Mouse (Mus musculus): Measurements from ENCODE around the gene Cmah. TPM values are rescaled to one million over a fixed set of nuclear protein-coding genes. Genes with fewer than 3 reads are reported as not detected.

The Cmah gene
- polyA plus RNA-seq, 1 experiment from 2014 or later = 0.19 TPM

GRCm38 (mm10) chr13:24318618-24319017, 8.6 kb upstream of the Cmah start:
- Histone ChIP-seq H3K9ac (replicated peaks) (no peak overlapping the region), H3K9me3 (no peaks in the 10 kb centered on the region), H3K27ac (no peak overlapping the region), H3K4me3 (replicated peaks) (no peak overlapping the region), H3K4me1 (replicated peaks) (no peaks in the 10 kb centered on the region), H3K27me3 (no peaks in the 10 kb centered on the region), H3K36me3 (no peaks in the 10 kb centered on the region), H3K4me2 (no peak overlapping the region)
- WGBS = 25% methylated on average over 4 of the region's 4 CpGs
- no peak for ATAC-seq (ENCODE audit: insufficient number of reproducible peaks, insufficient read depth, low FRiP score, low TSS enrichment, low read depth)

- Histone ChIP-seq H3K9me3 (no peaks in the 10 kb centered on the region), H3K36me3 (no peaks in the 10 kb centered on the region), H3K27me3 (no peaks in the 10 kb centered on the region), H3K9ac (replicated peaks) (no peak overlapping the region), H3K4me2 (no peak overlapping the region), H3K4me1 (replicated peaks) (no peaks in the 10 kb centered on the region), H3K4me3 (replicated peaks) (no peak overlapping the region), H3K27ac (no peak overlapping the region)
- no peak for ATAC-seq (ENCODE audit: insufficient number of reproducible peaks, insufficient read depth, low FRiP score, low TSS enrichment, low read depth)
- 76% methylated on average over 6 of the region's 6 CpGs for WGBS
These were observed 5.9 kb upstream of the Cmah start for GRCm38 (mm10) chr13:24321313-24321712.

- no peaks in the 10 kb centered on the region for H3K36me3 ChIP-seq
- no peak overlapping the region for H3K9ac ChIP-seq (replicated peaks)
- WGBS = 80% methylated on average over 9 of the region's 9 CpGs
- peaks cover 7% of the 10 kb centered on the region; the same call in 1 of the 2 replicates for H3K4me1 ChIP-seq (replicated peaks)
- H3K27me3 ChIP-seq = no peaks in the 10 kb centered on the region
- no peak overlapping the region for H3K27ac ChIP-seq
- H3K4me2 ChIP-seq = no peak overlapping the region
- no peak for ATAC-seq (ENCODE audit: insufficient number of reproducible peaks, insufficient read depth, low FRiP score, low TSS enrichment, low read depth)
- H3K4me3 ChIP-seq (replicated peaks) = no peak overlapping the region
- H3K9me3 ChIP-seq = no peaks in the 10 kb centered on the region
These were observed 1.0 kb downstream of the Cmah start for GRCm38 (mm10) chr13:24328036-24328817.

- WGBS = 72% methylated on average over 4 of the region's 4 CpGs
These were observed 2.9 kb downstream of the Cmah start for GRCm38 (mm10) chr13:24330128-24330527.

GRCm38 (mm10) chr13:24330836-24331523, 3.8 kb downstream of the Cmah start:
- Histone ChIP-seq H3K36me3 (no peaks in the 10 kb centered on the region), H3K4me1 (replicated peaks) (peaks cover 7% of the 10 kb centered on the region; the same call in 1 of the 2 replicates), H3K4me2 (no peak overlapping the region), H3K27me3 (no peaks in the 10 kb centered on the region), H3K27ac (no peak overlapping the region), H3K9me3 (no peaks in the 10 kb centered on the region), H3K4me3 (replicated peaks) (no peak overlapping the region), H3K9ac (replicated peaks) (no peak overlapping the region)
- no peak for ATAC-seq (ENCODE audit: insufficient number of reproducible peaks, insufficient read depth, low FRiP score, low TSS enrichment, low read depth)
- 74% methylated on average over 7 of the region's 7 CpGs for WGBS

More at GRCm38 (mm10) chr13:24330128-24330527, 2.9 kb downstream of the Cmah start:
- H3K36me3 ChIP-seq = no peaks in the 10 kb centered on the region
- no peak overlapping the region for H3K9ac ChIP-seq (replicated peaks)
- H3K27ac ChIP-seq = no peak overlapping the region
- no peak overlapping the region for H3K4me3 ChIP-seq (replicated peaks)
- H3K27me3 ChIP-seq = no peaks in the 10 kb centered on the region
- peaks cover 7% of the 10 kb centered on the region; the same call in 1 of the 2 replicates for H3K4me1 ChIP-seq (replicated peaks)
- no peaks in the 10 kb centered on the region for H3K9me3 ChIP-seq
- ATAC-seq (ENCODE audit: insufficient number of reproducible peaks, insufficient read depth, low FRiP score, low TSS enrichment, low read depth) = no peak
- H3K4me2 ChIP-seq = no peak overlapping the region

GRCm38 (mm10) chr13:24332537-24332936, 5.3 kb downstream of the Cmah start:
- no peaks in the 10 kb centered on the region for H3K27me3 ChIP-seq
- peaks cover 7% of the 10 kb centered on the region; the same call in 1 of the 2 replicates for H3K4me1 ChIP-seq (replicated peaks)
- H3K36me3 ChIP-seq = no peaks in the 10 kb centered on the region
- H3K4me2 ChIP-seq = no peak overlapping the region
- H3K9ac ChIP-seq (replicated peaks) = no peak overlapping the region
- H3K27ac ChIP-seq = no peak overlapping the region; the same call in 1 of the 2 replicates
- ATAC-seq (ENCODE audit: insufficient number of reproducible peaks, insufficient read depth, low FRiP score, low TSS enrichment, low read depth) = no peak
- H3K9me3 ChIP-seq = no peaks in the 10 kb centered on the region
- H3K4me3 ChIP-seq (replicated peaks) = no peak overlapping the region
- WGBS = 19% methylated on average over 3 of the region's 3 CpGs

- H3K27ac ChIP-seq = no peak overlapping the region
- no peak overlapping the region for H3K4me3 ChIP-seq (replicated peaks)
- 86% methylated on average over 4 of the region's 4 CpGs for WGBS
These were observed 9.6 kb downstream of the Cmah start for GRCm38 (mm10) chr13:24336818-24337217.

GRCm38 (mm10) chr13:24337874-24338273, 10.7 kb downstream of the Cmah start:
- Histone ChIP-seq H3K4me1 (replicated peaks) (no peaks in the 10 kb centered on the region), H3K9ac (replicated peaks) (no peak overlapping the region), H3K36me3 (no peaks in the 10 kb centered on the region), H3K4me3 (replicated peaks) (no peak overlapping the region), H3K27ac (no peak overlapping the region), H3K9me3 (no peaks in the 10 kb centered on the region), H3K27me3 (no peaks in the 10 kb centered on the region), H3K4me2 (no peak overlapping the region)
- ATAC-seq (ENCODE audit: insufficient number of reproducible peaks, insufficient read depth, low FRiP score, low TSS enrichment, low read depth) = no peak
- WGBS = 42% methylated on average over 3 of the region's 3 CpGs

More at GRCm38 (mm10) chr13:24336818-24337217, 9.6 kb downstream of the Cmah start:
- no peak for ATAC-seq (ENCODE audit: insufficient number of reproducible peaks, insufficient read depth, low FRiP score, low TSS enrichment, low read depth)
- Histone ChIP-seq H3K36me3 (no peaks in the 10 kb centered on the region), H3K27me3 (no peaks in the 10 kb centered on the region), H3K4me1 (replicated peaks) (peaks cover 5% of the 10 kb centered on the region; the same call in 1 of the 2 replicates), H3K9me3 (no peaks in the 10 kb centered on the region), H3K9ac (replicated peaks) (no peak overlapping the region), H3K4me2 (no peak overlapping the region)

- no peaks in the 10 kb centered on the region for H3K9me3 ChIP-seq
- H3K36me3 ChIP-seq = no peaks in the 10 kb centered on the region
- no peak for ATAC-seq (ENCODE audit: insufficient number of reproducible peaks, insufficient read depth, low FRiP score, low TSS enrichment, low read depth)
- no peaks in the 10 kb centered on the region for H3K27me3 ChIP-seq
- no peak overlapping the region for H3K4me3 ChIP-seq (replicated peaks)
- H3K27ac ChIP-seq = no peak overlapping the region
- WGBS = 70% methylated on average over 4 of the region's 4 CpGs
- H3K4me1 ChIP-seq (replicated peaks) = no peaks in the 10 kb centered on the region
- no peak overlapping the region for H3K4me2 ChIP-seq
- H3K9ac ChIP-seq (replicated peaks) = no peak overlapping the region
These were observed 11.2 kb downstream of the Cmah start for GRCm38 (mm10) chr13:24338343-24338861.

GRCm38 (mm10) chr13:24339907-24340306, 12.7 kb downstream of the Cmah start:
- Histone ChIP-seq H3K4me2 (no peak overlapping the region), H3K9me3 (no peaks in the 10 kb centered on the region), H3K36me3 (no peaks in the 10 kb centered on the region), H3K4me1 (replicated peaks) (no peaks in the 10 kb centered on the region), H3K27ac (no peak overlapping the region), H3K27me3 (no peaks in the 10 kb centered on the region), H3K4me3 (replicated peaks) (no peak overlapping the region), H3K9ac (replicated peaks) (no peak overlapping the region)
- ATAC-seq (ENCODE audit: insufficient number of reproducible peaks, insufficient read depth, low FRiP score, low TSS enrichment, low read depth) = no peak

- no peak for ATAC-seq (ENCODE audit: insufficient number of reproducible peaks, insufficient read depth, low FRiP score, low TSS enrichment, low read depth)
- Histone ChIP-seq H3K4me3 (replicated peaks) (no peak overlapping the region), H3K4me1 (replicated peaks) (no peaks in the 10 kb centered on the region), H3K36me3 (no peaks in the 10 kb centered on the region), H3K9me3 (no peaks in the 10 kb centered on the region), H3K9ac (replicated peaks) (no peak overlapping the region), H3K27ac (no peak overlapping the region), H3K27me3 (no peaks in the 10 kb centered on the region), H3K4me2 (no peak overlapping the region)
- WGBS = 90% methylated on average over 6 of the region's 6 CpGs
These were observed 13.3 kb downstream of the Cmah start for GRCm38 (mm10) chr13:24340462-24340861.
